Mouse (Mus musculus): Measurements from ENCODE around the gene Ube2h. TPM values are rescaled to one million over a fixed set of nuclear protein-coding genes. Genes with fewer than 3 reads are reported as not detected.

The Ube2h gene
- polyA plus RNA-seq, 1 experiment from 2014 or later, result 21.6 TPM

DNA sequence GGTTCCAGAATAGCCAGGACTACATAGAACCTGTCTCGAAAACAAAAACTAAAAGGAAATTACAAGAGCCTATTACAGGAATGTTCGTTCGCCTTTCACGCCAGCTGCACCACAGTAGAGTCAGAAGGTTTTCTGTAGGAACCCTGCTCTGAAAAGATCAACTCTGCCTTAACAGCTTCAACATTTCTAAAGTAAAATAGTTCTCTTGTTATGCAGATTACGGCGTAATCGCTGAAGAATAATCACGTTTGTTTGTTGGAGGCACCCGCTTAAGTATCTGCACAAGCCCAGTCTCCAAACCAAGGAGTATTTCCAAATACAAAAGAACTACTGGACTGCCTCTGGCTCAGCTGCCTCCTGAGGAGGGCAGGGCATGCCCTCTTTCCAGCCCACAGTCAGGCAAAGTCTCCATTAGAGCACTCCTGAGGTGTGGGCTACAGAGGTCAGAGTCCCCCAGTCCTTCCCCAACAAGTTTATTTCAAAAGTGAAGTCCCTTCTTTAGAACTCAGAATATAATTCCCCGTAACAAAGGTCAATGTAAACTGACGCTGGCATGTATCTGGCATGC is 31.9 kb downstream of the Ube2h start:
- WGBS, result 90% methylated on average over 11 of the region's 11 CpGs
- no peaks in the 10 kb centered on the region for H3K9me3 ChIP-seq (ENCODE audit: control insufficient read depth, low read length)
- peaks cover 12% of the 10 kb centered on the region for H3K4me1 ChIP-seq (replicated peaks; ENCODE audit: control insufficient read depth, insufficient read depth, low read length)
- ATAC-seq (replicated peaks; ENCODE audit: low FRiP score) (no peak), DNase-seq (ENCODE audit: low spot score) (no peak)
- H3K36me3 ChIP-seq (ENCODE audit: control insufficient read depth, insufficient read depth, low read length), result 0 out of 2 replicates have a peak, but pooled peaks cover 4% of the 10 kb centered on the region
- no peak overlapping the region for H3K4me2 ChIP-seq
- H3K9ac ChIP-seq (ENCODE audit: low read depth, low read length), result no peak overlapping the region
- H3K27me3 ChIP-seq (replicated peaks; ENCODE audit: control insufficient read depth, insufficient read depth, low read length), result no peaks in the 10 kb centered on the region
- H3K27ac ChIP-seq (ENCODE audit: low read depth, low read length), result no peak overlapping the region
- H3K4me3 ChIP-seq (ENCODE audit: low read depth, low read length), result no peak overlapping the region

DNA sequence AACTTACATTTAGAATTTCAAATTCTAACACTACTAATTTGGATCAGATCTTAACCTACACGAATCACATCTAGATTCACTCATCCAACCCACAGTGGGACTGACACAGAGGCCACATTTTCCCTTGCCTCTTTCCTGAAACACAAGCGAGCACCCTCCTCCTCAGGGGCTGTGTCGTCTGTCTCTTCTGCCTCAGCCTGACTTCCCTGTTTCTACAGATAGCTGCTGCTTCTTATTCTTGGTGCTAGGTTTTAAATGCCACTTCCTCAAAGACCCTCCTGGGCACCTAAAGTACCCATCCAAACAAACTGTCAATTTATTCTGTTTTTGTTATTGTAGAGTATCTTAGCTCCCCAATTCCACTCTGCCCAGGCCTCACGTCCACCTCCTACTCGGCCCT is 34.5 kb downstream of the Ube2h start:
- peaks cover 6% of the 10 kb centered on the region; the same call in 1 of the 2 replicates for H3K36me3 ChIP-seq (ENCODE audit: control insufficient read depth, insufficient read depth, low read length)
- 0 out of 2 replicates have a peak, but pooled peaks cover 5% of the 10 kb centered on the region for H3K4me1 ChIP-seq (replicated peaks; ENCODE audit: control insufficient read depth, insufficient read depth, low read length)
- ATAC-seq (replicated peaks; ENCODE audit: low FRiP score) (no peak), DNase-seq (ENCODE audit: low spot score) (no peak)
- no peaks in the 10 kb centered on the region for H3K27me3 ChIP-seq (replicated peaks; ENCODE audit: control insufficient read depth, insufficient read depth, low read length)
- WGBS, result 64% methylated on average over 5 of the region's 5 CpGs
- H3K9me3 ChIP-seq (ENCODE audit: control insufficient read depth, low read length), result no peaks in the 10 kb centered on the region
- H3K4me3 ChIP-seq (ENCODE audit: low read depth, low read length), result no peak overlapping the region
- H3K4me2 ChIP-seq, result no peak overlapping the region
- H3K9ac ChIP-seq (ENCODE audit: low read depth, low read length), result no peak overlapping the region
- no peak overlapping the region for H3K27ac ChIP-seq (ENCODE audit: low read depth, low read length)

DNA sequence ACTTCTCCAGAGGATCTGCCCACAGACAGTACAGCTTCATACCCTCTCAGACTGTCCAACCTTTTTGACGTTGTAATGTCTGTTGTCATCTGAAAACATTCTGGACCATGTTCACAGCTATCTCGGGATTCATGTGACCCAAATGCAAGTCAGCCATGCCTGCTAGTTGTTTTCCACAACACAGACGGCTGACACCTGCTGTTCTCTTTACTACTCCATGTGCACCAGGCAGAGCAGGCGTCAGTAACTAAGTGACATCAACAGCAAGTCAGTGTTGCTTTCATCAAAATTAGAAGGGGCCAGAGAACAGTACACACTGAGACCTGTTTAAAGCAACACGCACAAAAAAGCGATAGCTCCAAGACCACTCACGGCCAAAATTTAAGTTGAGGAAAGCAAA is 36.9 kb downstream of the Ube2h start:
- no peak for DNase-seq (ENCODE audit: low spot score)
- Histone ChIP-seq H3K4me2 (no peak overlapping the region), H3K36me3 (ENCODE audit: control insufficient read depth, insufficient read depth, low read length) (peaks cover 9% of the 10 kb centered on the region; the same call in 1 of the 2 replicates), H3K4me3 (ENCODE audit: low read depth, low read length) (no peak overlapping the region), H3K4me1 (replicated peaks; ENCODE audit: control insufficient read depth, insufficient read depth, low read length) (no peaks in the 10 kb centered on the region), H3K9ac (ENCODE audit: low read depth, low read length) (no peak overlapping the region), H3K9me3 (ENCODE audit: control insufficient read depth, low read length) (no peaks in the 10 kb centered on the region), H3K27ac (ENCODE audit: low read depth, low read length) (no peak overlapping the region), H3K27me3 (replicated peaks; ENCODE audit: control insufficient read depth, insufficient read depth, low read length) (no peaks in the 10 kb centered on the region)
- no peak for ATAC-seq (replicated peaks; ENCODE audit: low FRiP score)
- 90% methylated on average over 7 of the region's 7 CpGs for WGBS

DNA sequence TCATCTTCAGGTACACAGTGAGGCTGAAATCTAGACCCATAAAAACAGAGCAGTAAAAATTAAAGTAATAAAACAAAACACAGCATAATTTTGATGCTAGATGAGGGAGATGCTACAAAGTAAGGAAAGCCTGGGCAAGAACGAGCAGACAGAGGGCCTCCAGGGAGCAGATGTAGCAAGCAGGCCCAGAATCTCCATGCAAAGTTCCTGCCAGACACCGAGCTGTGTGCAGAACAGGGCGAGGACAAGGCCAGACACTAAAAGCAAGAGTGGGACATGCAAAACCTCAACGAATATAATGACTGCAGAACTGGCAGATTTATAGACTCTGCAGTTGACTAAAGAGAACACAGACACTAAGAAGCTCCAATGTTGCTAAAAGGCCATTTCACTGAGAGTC is 38.9 kb downstream of the Ube2h start:
- Histone ChIP-seq H3K4me2 (no peak overlapping the region), H3K4me3 (ENCODE audit: low read depth, low read length) (no peak overlapping the region), H3K9ac (ENCODE audit: low read depth, low read length) (no peak overlapping the region), H3K9me3 (ENCODE audit: control insufficient read depth, low read length) (no peaks in the 10 kb centered on the region), H3K27ac (ENCODE audit: low read depth, low read length) (no peak overlapping the region), H3K36me3 (ENCODE audit: control insufficient read depth, insufficient read depth, low read length) (peaks cover 11% of the 10 kb centered on the region), H3K4me1 (replicated peaks; ENCODE audit: control insufficient read depth, insufficient read depth, low read length) (no peaks in the 10 kb centered on the region), H3K27me3 (replicated peaks; ENCODE audit: control insufficient read depth, insufficient read depth, low read length) (no peaks in the 10 kb centered on the region)
- DNase-seq (ENCODE audit: low spot score), result no peak
- WGBS, result 83% methylated on average over 4 of the region's 4 CpGs
- no peak for ATAC-seq (replicated peaks; ENCODE audit: low FRiP score)

DNA sequence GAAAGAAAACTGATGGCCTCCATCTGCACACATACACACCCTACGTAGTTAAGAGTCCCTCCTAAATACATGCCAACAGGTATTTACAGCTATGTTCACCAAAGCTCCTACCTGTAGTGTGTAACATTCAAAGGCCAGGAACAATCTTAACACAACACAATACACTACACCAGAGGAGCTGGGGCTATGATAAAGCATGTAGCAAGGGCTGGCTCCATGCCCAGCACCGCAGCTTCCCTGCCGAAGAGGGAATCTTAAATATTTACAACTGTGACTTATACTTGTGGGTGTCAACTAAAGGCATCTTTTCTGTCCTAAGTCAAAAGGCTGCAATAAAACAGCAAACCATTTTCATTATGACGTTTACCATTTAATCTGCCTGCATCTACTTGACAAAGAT is 41.3 kb downstream of the Ube2h start:
- DNase-seq (ENCODE audit: low spot score) (no peak), ATAC-seq (replicated peaks; ENCODE audit: low FRiP score) (no peak)
- no peaks in the 10 kb centered on the region for H3K4me1 ChIP-seq (replicated peaks; ENCODE audit: control insufficient read depth, insufficient read depth, low read length)
- H3K27me3 ChIP-seq (replicated peaks; ENCODE audit: control insufficient read depth, insufficient read depth, low read length), result no peaks in the 10 kb centered on the region
- H3K4me2 ChIP-seq, result no peak overlapping the region
- H3K4me3 ChIP-seq (ENCODE audit: low read depth, low read length), result no peak overlapping the region
- H3K27ac ChIP-seq (ENCODE audit: low read depth, low read length), result no peak overlapping the region
- no peaks in the 10 kb centered on the region for H3K9me3 ChIP-seq (ENCODE audit: control insufficient read depth, low read length)
- no peak overlapping the region for H3K9ac ChIP-seq (ENCODE audit: low read depth, low read length)
- 89% methylated on average over 4 of the region's 4 CpGs for WGBS
- peaks cover 19% of the 10 kb centered on the region for H3K36me3 ChIP-seq (ENCODE audit: control insufficient read depth, insufficient read depth, low read length)

DNA sequence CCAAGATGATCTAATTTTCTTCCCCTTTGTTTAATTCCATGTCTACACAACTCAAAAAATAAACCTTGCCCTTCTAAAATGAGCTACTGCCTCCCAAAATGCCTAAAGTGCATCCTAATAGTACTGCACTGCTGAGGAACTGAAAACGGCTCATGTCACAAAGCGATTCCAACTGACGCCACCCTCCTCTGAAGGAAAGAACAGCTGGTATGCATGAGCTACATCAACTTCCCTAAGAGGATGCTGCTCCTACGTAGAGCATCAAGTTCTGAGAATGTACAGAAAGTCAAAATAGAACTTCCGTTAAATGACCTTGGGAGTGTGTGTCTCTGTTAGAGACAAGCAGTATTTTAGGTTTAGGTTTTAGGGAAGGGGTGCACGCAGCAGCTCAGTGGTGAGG is 45.1 kb downstream of the Ube2h start:
- Histone ChIP-seq H3K36me3 (ENCODE audit: control insufficient read depth, insufficient read depth, low read length) (peaks cover 15% of the 10 kb centered on the region), H3K9me3 (ENCODE audit: control insufficient read depth, low read length) (no peaks in the 10 kb centered on the region), H3K4me1 (replicated peaks; ENCODE audit: control insufficient read depth, insufficient read depth, low read length) (no peaks in the 10 kb centered on the region), H3K9ac (ENCODE audit: low read depth, low read length) (no peak overlapping the region), H3K27ac (ENCODE audit: low read depth, low read length) (no peak overlapping the region), H3K27me3 (replicated peaks; ENCODE audit: control insufficient read depth, insufficient read depth, low read length) (no peaks in the 10 kb centered on the region), H3K4me3 (ENCODE audit: low read depth, low read length) (no peak overlapping the region), H3K4me2 (no peak overlapping the region)
- DNase-seq (ENCODE audit: low spot score) (no peak), ATAC-seq (replicated peaks; ENCODE audit: low FRiP score) (no peak)
- 90% methylated on average over 6 of the region's 6 CpGs for WGBS

DNA sequence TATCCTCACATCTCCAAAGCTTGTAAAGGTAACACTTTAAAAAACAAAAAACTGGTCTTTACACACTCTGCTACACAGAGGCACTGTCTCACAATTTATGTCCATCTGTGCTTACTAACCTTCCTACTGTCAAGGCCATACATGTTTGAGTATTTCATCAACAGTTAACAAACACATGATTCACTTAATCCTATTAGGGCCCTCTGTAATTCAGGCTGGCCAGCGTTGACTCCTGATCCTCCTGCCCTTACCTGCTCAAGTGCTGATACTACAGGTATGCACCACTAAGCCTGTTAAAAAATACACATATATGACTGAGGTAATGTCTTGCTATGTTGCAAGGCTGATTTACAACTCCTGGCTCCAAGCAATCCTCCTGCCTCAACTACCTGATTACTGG is 46.4 kb downstream of the Ube2h start:
- Histone ChIP-seq H3K27ac (ENCODE audit: low read depth, low read length) (no peak overlapping the region), H3K27me3 (replicated peaks; ENCODE audit: control insufficient read depth, insufficient read depth, low read length) (no peaks in the 10 kb centered on the region), H3K4me2 (no peak overlapping the region), H3K9me3 (ENCODE audit: control insufficient read depth, low read length) (no peaks in the 10 kb centered on the region), H3K4me3 (ENCODE audit: low read depth, low read length) (no peak overlapping the region), H3K9ac (ENCODE audit: low read depth, low read length) (no peak overlapping the region), H3K4me1 (replicated peaks; ENCODE audit: control insufficient read depth, insufficient read depth, low read length) (no peaks in the 10 kb centered on the region), H3K36me3 (ENCODE audit: control insufficient read depth, insufficient read depth, low read length) (peaks cover 15% of the 10 kb centered on the region)
- DNase-seq (ENCODE audit: low spot score), result no peak
- 65% methylated on average over 1 of the region's 1 CpGs for WGBS
- no peak for ATAC-seq (replicated peaks; ENCODE audit: low FRiP score)

DNA sequence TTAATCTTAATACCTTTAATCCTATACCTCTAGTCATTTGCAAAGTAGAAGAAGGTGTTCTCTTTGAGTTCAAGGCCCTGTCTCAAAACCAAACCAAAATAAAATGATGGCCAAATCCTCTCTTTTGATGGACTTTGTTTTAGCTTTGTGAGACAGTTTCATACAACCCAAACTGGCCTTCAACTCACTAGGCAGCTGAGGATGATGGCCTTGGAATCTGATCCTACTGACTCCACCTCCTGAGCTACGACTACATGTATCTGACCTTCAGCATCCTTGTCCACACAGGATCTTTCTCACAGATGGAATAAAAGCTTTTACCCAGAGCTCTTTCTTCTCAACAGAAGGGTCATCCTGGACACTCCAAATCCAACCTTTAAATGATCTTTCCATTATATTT is 48.5 kb downstream of the Ube2h start:
- Histone ChIP-seq H3K4me2 (no peak overlapping the region), H3K9ac (ENCODE audit: low read depth, low read length) (no peak overlapping the region), H3K27me3 (replicated peaks; ENCODE audit: control insufficient read depth, insufficient read depth, low read length) (no peaks in the 10 kb centered on the region), H3K9me3 (ENCODE audit: control insufficient read depth, low read length) (no peaks in the 10 kb centered on the region), H3K4me3 (ENCODE audit: low read depth, low read length) (no peak overlapping the region), H3K4me1 (replicated peaks; ENCODE audit: control insufficient read depth, insufficient read depth, low read length) (no peaks in the 10 kb centered on the region), H3K27ac (ENCODE audit: low read depth, low read length) (no peak overlapping the region), H3K36me3 (ENCODE audit: control insufficient read depth, insufficient read depth, low read length) (peaks cover 11% of the 10 kb centered on the region)
- 85% methylated on average over 1 of the region's 1 CpGs for WGBS
- ATAC-seq (replicated peaks; ENCODE audit: low FRiP score), result no peak
- DNase-seq (ENCODE audit: low spot score), result no peak

DNA sequence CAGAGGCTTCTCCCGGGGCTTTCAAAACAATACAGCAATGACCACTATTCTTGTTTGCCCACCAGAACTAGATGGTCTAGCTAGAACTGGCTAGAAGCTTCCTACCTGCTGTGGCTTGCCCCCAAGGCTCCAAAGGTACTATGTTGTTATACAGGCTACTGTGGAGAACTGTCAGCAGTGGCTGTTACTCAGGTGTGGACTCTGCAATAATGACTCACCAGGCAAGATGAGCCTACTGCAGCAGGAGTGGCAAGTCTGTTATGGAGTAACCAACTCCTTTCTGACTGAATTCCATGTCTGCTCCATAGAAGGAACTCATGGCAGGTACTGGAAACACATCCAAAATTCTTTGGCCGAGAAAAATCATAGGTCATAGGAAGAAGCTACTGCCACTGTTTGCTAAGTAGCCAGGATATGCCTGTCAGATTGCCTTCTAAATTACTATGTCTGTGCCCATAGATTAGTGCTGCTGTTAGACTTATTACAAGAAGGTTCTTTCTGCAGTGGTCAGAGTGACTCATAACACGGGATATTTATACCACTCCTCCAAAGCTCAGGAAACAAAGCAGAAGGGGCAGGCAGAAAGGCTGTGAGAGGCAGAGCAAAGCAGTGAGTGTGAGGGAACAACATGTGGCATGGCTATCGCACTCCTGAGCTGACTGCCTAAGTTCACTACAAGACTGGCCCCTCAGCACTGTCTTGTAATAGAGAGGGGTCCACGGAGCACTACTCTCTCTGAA is 51.9 kb downstream of the Ube2h start:
- Histone ChIP-seq H3K36me3 (ENCODE audit: control insufficient read depth, insufficient read depth, low read length) (no peaks in the 10 kb centered on the region; the same call in 1 of the 2 replicates), H3K4me1 (replicated peaks; ENCODE audit: control insufficient read depth, insufficient read depth, low read length) (no peaks in the 10 kb centered on the region), H3K27me3 (replicated peaks; ENCODE audit: control insufficient read depth, insufficient read depth, low read length) (no peaks in the 10 kb centered on the region), H3K9ac (ENCODE audit: low read depth, low read length) (no peak overlapping the region), H3K4me3 (ENCODE audit: low read depth, low read length) (no peak overlapping the region), H3K4me2 (no peak overlapping the region), H3K9me3 (ENCODE audit: control insufficient read depth, low read length) (no peaks in the 10 kb centered on the region), H3K27ac (ENCODE audit: low read depth, low read length) (no peak overlapping the region)
- DNase-seq (ENCODE audit: low spot score), result no peak
- no peak for ATAC-seq (replicated peaks; ENCODE audit: low FRiP score)
- 75% methylated on average over 5 of the region's 5 CpGs for WGBS

All from liver, embryonic 11.5 days (tissue).